In the genomic region with DNA sequence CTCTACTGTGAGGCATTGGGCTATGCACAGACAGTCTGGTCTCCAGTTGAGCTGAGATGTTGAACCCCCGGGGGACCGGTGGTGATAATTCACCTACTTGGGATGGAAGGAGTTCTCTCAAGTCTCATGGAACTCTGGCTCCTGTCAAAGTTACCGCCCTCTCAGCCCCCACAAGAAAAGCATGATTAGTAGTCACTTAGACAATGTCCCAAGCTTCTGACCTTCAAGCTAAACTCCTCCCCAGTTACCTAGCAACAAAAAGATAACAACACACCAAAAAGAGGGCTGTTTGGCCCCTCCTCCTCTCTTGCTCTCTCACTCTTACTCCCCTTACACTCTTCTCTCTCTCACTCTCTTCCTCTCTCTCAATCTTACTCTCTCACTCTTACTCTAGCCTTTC, we compare ENCODE assay signal across 27 mouse cellular contexts. TPM values are rescaled to one million over a fixed set of nuclear protein-coding genes. Genes with fewer than 3 reads are reported as not detected.
"Had no signal": no experiment of that assay in that cellular context is flagged by ENCODE, and none has a peak within 500 bp of the region (broad histone marks: within the 10 kb centered on the region; RNA-seq: fewer than 3 reads in every experiment).

No protein-coding gene starts in this region.

- H3K4me1 ChIP-seq: kidney, embryonic 15.5 days; liver, embryonic 13.5 days; midbrain, embryonic 12.5 days; midbrain, embryonic 15.5 days; neural tube, embryonic 13.5 days; stomach, embryonic 15.5 days had no signal

- H3K36me3 ChIP-seq: kidney, embryonic 15.5 days; liver, embryonic 13.5 days; midbrain, embryonic 12.5 days; midbrain, embryonic 15.5 days; neural tube, embryonic 13.5 days; stomach, embryonic 15.5 days had no signal

- H3K9ac ChIP-seq: kidney, embryonic 15.5 days; liver, embryonic 13.5 days; lung, embryonic 14.5 days; midbrain, embryonic 12.5 days; midbrain, embryonic 15.5 days; neural tube, embryonic 13.5 days; stomach, embryonic 15.5 days had no signal

- H3K9me3 ChIP-seq: kidney, embryonic 15.5 days; liver, embryonic 13.5 days; midbrain, embryonic 12.5 days; midbrain, embryonic 15.5 days; neural tube, embryonic 13.5 days; stomach, embryonic 15.5 days had no signal

- H3K4me3 ChIP-seq: kidney, embryonic 15.5 days; left cerebral cortex, adult 2 months; liver, embryonic 13.5 days; midbrain, embryonic 12.5 days; midbrain, embryonic 15.5 days; myocyte; neural tube, embryonic 13.5 days; stomach, embryonic 15.5 days had no signal

- DNase-seq: kidney, postnatal 10 days; kidney, postnatal 36 days; layer of hippocampus, postnatal 36 days; liver, embryonic 13.5 days; lung, embryonic 14.5 days; retina, postnatal 1 day; right cerebral cortex, postnatal 25 days; spleen, adult 18-20 months; thymus, postnatal 25 days had no signal

- ATAC-seq: lung, postnatal 0 days; midbrain, embryonic 15.5 days had no signal

- H3K27ac ChIP-seq: kidney, embryonic 15.5 days; left cerebral cortex, adult 2 months; liver, embryonic 13.5 days; macrophage; midbrain, embryonic 12.5 days; midbrain, embryonic 15.5 days; neural tube, embryonic 13.5 days; stomach, embryonic 15.5 days had no signal

- H3K4me2 ChIP-seq: kidney, embryonic 15.5 days; liver, embryonic 13.5 days; lung, embryonic 14.5 days; midbrain, embryonic 12.5 days; midbrain, embryonic 15.5 days; neural tube, embryonic 13.5 days; stomach, embryonic 15.5 days had no signal

- H3K27me3 ChIP-seq: kidney, embryonic 15.5 days; liver, embryonic 13.5 days; midbrain, embryonic 12.5 days; midbrain, embryonic 15.5 days; neural tube, embryonic 13.5 days; stomach, embryonic 15.5 days had no signal

RNA-seq across cellular contexts. Expression of a gene that starts 33.7 kb away (rescaled TPM):
- total RNA-seq: layer of hippocampus, adult 8-10 months; layer of hippocampus, postnatal 10 days; layer of hippocampus, postnatal 36 days; left cerebral cortex, adult 2 months; left cerebral cortex, postnatal 10 days; left cerebral cortex, postnatal 36 days; liver, adult 2 months; megakaryocyte, adult 5-6 weeks; monocyte, adult 5-6 weeks; neutrophil, adult 5-6 weeks had no signal
- polyA plus RNA-seq: limb, embryonic 11.5 days; liver, adult 2 months; liver, embryonic 13.5 days; macrophage; myocyte had no signal
